Mouse (Mus musculus): ENCODE measurements around the gene Lsmem1.

The Lsmem1 gene

GRCm38 (mm10) chr12:40134529-40134928 is 64.8 kb downstream of the Lsmem1 start:
- no peak for DNase-seq

GRCm38 (mm10) chr12:40133573-40134271 is 65.6 kb downstream of the Lsmem1 start, which contains the start of gene Scin:
Gene Scin, minus strand, starts transcription at chr12:40134228.
- DNase-seq: peak; percentile 24 to 30

GRCm38 (mm10) chr12:40133194-40133572 is 66.1 kb downstream of the Lsmem1 start:
- no peak for DNase-seq
